Mouse (Mus musculus): ENCODE measurements around the gene Zfp654. TPM values are rescaled to one million over a fixed set of nuclear protein-coding genes. Genes with fewer than 3 reads are reported as not detected.

Zfp654 gene
- polyA plus RNA-seq, 1 experiment from 2014 or later, result 8.9 TPM

GRCm38 (mm10) chr16:64850287-64851084, 966 bp downstream of the Zfp654 start:
- DNase-seq (ENCODE audit: low spot score) (peak; percentile 67), ATAC-seq (replicated peaks; ENCODE audit: low FRiP score) (peak; percentile 1)
- Histone ChIP-seq H3K9me3 (ENCODE audit: control insufficient read depth, low read length) (no peaks in the 10 kb centered on the region; the same call in 1 of the 2 replicates), H3K4me3 (ENCODE audit: low read depth, low read length) (peak overlapping the region; percentile 91), H3K4me2 (ENCODE audit: low read depth, low read length, severe bottlenecking) (peak overlapping the region; percentile 83), H3K27ac (ENCODE audit: low read depth, low read length) (peak overlapping the region; percentile 82; the same call in 1 of the 2 replicates), H3K27me3 (ENCODE audit: control insufficient read depth, insufficient read depth, low read length) (no peaks in the 10 kb centered on the region), H3K36me3 (ENCODE audit: control insufficient read depth, insufficient read depth, low read length) (no peaks in the 10 kb centered on the region), H3K4me1 (replicated peaks; ENCODE audit: control insufficient read depth, insufficient read depth, low read length) (no peaks in the 10 kb centered on the region), H3K9ac (ENCODE audit: low read length) (peak overlapping the region; percentile 81)
- WGBS, result 6% methylated on average over 16 of the region's 16 CpGs

- no peaks in the 10 kb centered on the region; the same call in 1 of the 2 replicates for H3K9me3 ChIP-seq (ENCODE audit: control insufficient read depth, low read length)
- H3K27ac ChIP-seq (ENCODE audit: low read depth, low read length), result no peak overlapping the region
- no peaks in the 10 kb centered on the region for H3K36me3 ChIP-seq (ENCODE audit: control insufficient read depth, insufficient read depth, low read length)
- no peak overlapping the region for H3K4me2 ChIP-seq (ENCODE audit: low read depth, low read length, severe bottlenecking)
- DNase-seq (ENCODE audit: low spot score) (no peak), ATAC-seq (replicated peaks; ENCODE audit: low FRiP score) (no peak)
- WGBS, result 89% methylated on average over 8 of the region's 8 CpGs
- no peaks in the 10 kb centered on the region for H3K4me1 ChIP-seq (replicated peaks; ENCODE audit: control insufficient read depth, insufficient read depth, low read length)
- H3K4me3 ChIP-seq (ENCODE audit: low read depth, low read length), result no peak overlapping the region
- H3K27me3 ChIP-seq (ENCODE audit: control insufficient read depth, insufficient read depth, low read length), result no peaks in the 10 kb centered on the region
- no peak overlapping the region for H3K9ac ChIP-seq (ENCODE audit: low read length)
These were observed 5.5 kb downstream of the Zfp654 start for GRCm38 (mm10) chr16:64845947-64846346.

GRCm38 (mm10) chr16:64842374-64842729, 9.1 kb downstream of the Zfp654 start:
- DNase-seq (ENCODE audit: low spot score) (no peak), ATAC-seq (replicated peaks; ENCODE audit: low FRiP score) (no peak)
- no peak overlapping the region for H3K4me2 ChIP-seq (ENCODE audit: low read depth, low read length, severe bottlenecking)
- no peaks in the 10 kb centered on the region; the same call in 1 of the 2 replicates for H3K9me3 ChIP-seq (ENCODE audit: control insufficient read depth, low read length)
- no peak overlapping the region for H3K4me3 ChIP-seq (ENCODE audit: low read depth, low read length)
- H3K36me3 ChIP-seq (ENCODE audit: control insufficient read depth, insufficient read depth, low read length), result no peaks in the 10 kb centered on the region
- no peak overlapping the region for H3K27ac ChIP-seq (ENCODE audit: low read depth, low read length)
- H3K9ac ChIP-seq (ENCODE audit: low read length), result no peak overlapping the region
- H3K4me1 ChIP-seq (replicated peaks; ENCODE audit: control insufficient read depth, insufficient read depth, low read length), result no peaks in the 10 kb centered on the region
- WGBS, result 92% methylated on average over 3 of the region's 3 CpGs
- no peaks in the 10 kb centered on the region for H3K27me3 ChIP-seq (ENCODE audit: control insufficient read depth, insufficient read depth, low read length)

- Histone ChIP-seq H3K36me3 (ENCODE audit: control insufficient read depth, insufficient read depth, low read length) (no peaks in the 10 kb centered on the region), H3K9me3 (ENCODE audit: control insufficient read depth, low read length) (no peaks in the 10 kb centered on the region; the same call in 1 of the 2 replicates)
These were observed 9.7 kb downstream of the Zfp654 start for GRCm38 (mm10) chr16:64841481-64842373.

GRCm38 (mm10) chr16:64836709-64837108, 14.7 kb downstream of the Zfp654 start:
- WGBS, result 91% methylated on average over 2 of the region's 2 CpGs
- H3K9me3 ChIP-seq (ENCODE audit: control insufficient read depth, low read length), result no peaks in the 10 kb centered on the region

More at GRCm38 (mm10) chr16:64841481-64842373, 9.7 kb downstream of the Zfp654 start:
- no peak overlapping the region for H3K4me2 ChIP-seq (ENCODE audit: low read depth, low read length, severe bottlenecking)
- H3K9ac ChIP-seq (ENCODE audit: low read length), result no peak overlapping the region
- WGBS, result 88% methylated on average over 5 of the region's 5 CpGs
- DNase-seq (ENCODE audit: low spot score) (no peak), ATAC-seq (replicated peaks; ENCODE audit: low FRiP score) (no peak)
- H3K27ac ChIP-seq (ENCODE audit: low read depth, low read length), result no peak overlapping the region
- H3K4me1 ChIP-seq (replicated peaks; ENCODE audit: control insufficient read depth, insufficient read depth, low read length), result no peaks in the 10 kb centered on the region
- no peak overlapping the region for H3K4me3 ChIP-seq (ENCODE audit: low read depth, low read length)
- no peaks in the 10 kb centered on the region for H3K27me3 ChIP-seq (ENCODE audit: control insufficient read depth, insufficient read depth, low read length)

GRCm38 (mm10) chr16:64835996-64836545, 15.4 kb downstream of the Zfp654 start:
- Histone ChIP-seq H3K27ac (ENCODE audit: low read depth, low read length) (no peak overlapping the region), H3K36me3 (ENCODE audit: control insufficient read depth, insufficient read depth, low read length) (no peaks in the 10 kb centered on the region), H3K4me3 (ENCODE audit: low read depth, low read length) (no peak overlapping the region), H3K4me2 (ENCODE audit: low read depth, low read length, severe bottlenecking) (no peak overlapping the region), H3K9ac (ENCODE audit: low read length) (no peak overlapping the region), H3K4me1 (replicated peaks; ENCODE audit: control insufficient read depth, insufficient read depth, low read length) (no peaks in the 10 kb centered on the region), H3K9me3 (ENCODE audit: control insufficient read depth, low read length) (no peaks in the 10 kb centered on the region), H3K27me3 (ENCODE audit: control insufficient read depth, insufficient read depth, low read length) (no peaks in the 10 kb centered on the region)
- WGBS, result 85% methylated on average over 1 of the region's 1 CpGs
- ATAC-seq (replicated peaks; ENCODE audit: low FRiP score), result no peak
- no peak for DNase-seq (ENCODE audit: low spot score)

More at GRCm38 (mm10) chr16:64836709-64837108, 14.7 kb downstream of the Zfp654 start:
- no peak overlapping the region for H3K9ac ChIP-seq (ENCODE audit: low read length)
- H3K4me1 ChIP-seq (replicated peaks; ENCODE audit: control insufficient read depth, insufficient read depth, low read length), result no peaks in the 10 kb centered on the region
- no peak overlapping the region for H3K4me3 ChIP-seq (ENCODE audit: low read depth, low read length)
- ATAC-seq (replicated peaks; ENCODE audit: low FRiP score) (no peak), DNase-seq (ENCODE audit: low spot score) (no peak)
- H3K27me3 ChIP-seq (ENCODE audit: control insufficient read depth, insufficient read depth, low read length), result no peaks in the 10 kb centered on the region
- H3K27ac ChIP-seq (ENCODE audit: low read depth, low read length), result no peak overlapping the region
- no peak overlapping the region for H3K4me2 ChIP-seq (ENCODE audit: low read depth, low read length, severe bottlenecking)
- no peaks in the 10 kb centered on the region for H3K36me3 ChIP-seq (ENCODE audit: control insufficient read depth, insufficient read depth, low read length)

GRCm38 (mm10) chr16:64830291-64830690, 21.2 kb downstream of the Zfp654 start:
- no peak overlapping the region for H3K27ac ChIP-seq (ENCODE audit: low read depth, low read length)
- H3K4me2 ChIP-seq (ENCODE audit: low read depth, low read length, severe bottlenecking), result no peak overlapping the region
- H3K4me1 ChIP-seq (replicated peaks; ENCODE audit: control insufficient read depth, insufficient read depth, low read length), result no peaks in the 10 kb centered on the region
- no peak overlapping the region for H3K9ac ChIP-seq (ENCODE audit: low read length)
- no peaks in the 10 kb centered on the region for H3K36me3 ChIP-seq (ENCODE audit: control insufficient read depth, insufficient read depth, low read length)
- H3K27me3 ChIP-seq (ENCODE audit: control insufficient read depth, insufficient read depth, low read length), result no peaks in the 10 kb centered on the region
- WGBS, result 95% methylated on average over 15 of the region's 15 CpGs
- no peak overlapping the region for H3K4me3 ChIP-seq (ENCODE audit: low read depth, low read length)
- ATAC-seq (replicated peaks; ENCODE audit: low FRiP score) (no peak), DNase-seq (ENCODE audit: low spot score) (no peak)
- H3K9me3 ChIP-seq (ENCODE audit: control insufficient read depth, low read length), result no peaks in the 10 kb centered on the region

GRCm38 (mm10) chr16:64824474-64824873, 27.0 kb downstream of the Zfp654 start:
- DNase-seq (ENCODE audit: low spot score) (no peak), ATAC-seq (replicated peaks; ENCODE audit: low FRiP score) (no peak)
- no peaks in the 10 kb centered on the region for H3K9me3 ChIP-seq (ENCODE audit: control insufficient read depth, low read length)
- H3K4me2 ChIP-seq (ENCODE audit: low read depth, low read length, severe bottlenecking), result no peak overlapping the region
- no peak overlapping the region for H3K27ac ChIP-seq (ENCODE audit: low read depth, low read length)
- H3K36me3 ChIP-seq (ENCODE audit: control insufficient read depth, insufficient read depth, low read length), result no peaks in the 10 kb centered on the region
- H3K9ac ChIP-seq (ENCODE audit: low read length), result no peak overlapping the region
- H3K4me1 ChIP-seq (replicated peaks; ENCODE audit: control insufficient read depth, insufficient read depth, low read length), result no peaks in the 10 kb centered on the region
- 84% methylated on average over 1 of the region's 1 CpGs for WGBS
- H3K4me3 ChIP-seq (ENCODE audit: low read depth, low read length), result no peak overlapping the region
- no peaks in the 10 kb centered on the region for H3K27me3 ChIP-seq (ENCODE audit: control insufficient read depth, insufficient read depth, low read length)

Measured in forebrain, embryonic 11.5 days (tissue).